Mouse (Mus musculus) forebrain, embryonic 12.5 days (tissue): ENCODE measurements around the gene Rorb. TPM values are rescaled to one million over a fixed set of nuclear protein-coding genes. Genes with fewer than 3 reads are reported as not detected.

ENCODE experiments used
- ATAC-seq: fragments of 200-750 bp; cut with Nextera tagmentation; 2 replicates; pipeline ENCODE4 v1.8.0; 2017; ENCODE audit warnings: moderate TSS enrichment; ENCODE audit not compliant: low FRiP score
- H3K27ac ChIP-seq: fragments of 300-500 bp; sonication (generic); 2 replicates; pipeline ENCODE4 v1.5.1; 2016; ENCODE audit warnings: mild to moderate bottlenecking
- H3K27me3 ChIP-seq: fragments of 300-500 bp; sonication (generic); 2 replicates; pipeline ENCODE4 v1.6.1; 2016; ENCODE audit warnings: mild to moderate bottlenecking
- H3K36me3 ChIP-seq: fragments of 300-500 bp; sonication (generic); replicated peaks from 2 replicates; pipeline ENCODE4 v1.6.1; 2016; ENCODE audit warnings: mild to moderate bottlenecking
- H3K4me1 ChIP-seq: fragments of 300-500 bp; sonication (generic); 2 replicates; pipeline ENCODE4 v1.6.1; 2016
- H3K4me2 ChIP-seq: fragments of 300-500 bp; sonication (generic); 2 replicates; pipeline ENCODE4 v1.6.1; 2016; ENCODE audit warnings: mild to moderate bottlenecking, moderate library complexity
- H3K4me3 ChIP-seq: fragments of 300-500 bp; sonication (generic); replicated peaks from 2 replicates; pipeline ENCODE4 v1.5.1; 2016; ENCODE audit warnings: mild to moderate bottlenecking
- H3K9ac ChIP-seq: fragments of 300-500 bp; sonication (generic); 2 replicates; pipeline ENCODE4 v1.6.1; 2016; ENCODE audit warnings: mild to moderate bottlenecking
- H3K9me3 ChIP-seq: fragments of 300-500 bp; sonication (generic); 2 replicates; pipeline ENCODE4 v1.6.1; 2016
- WGBS: fragments of 180-500 bp; shearing (Covaris S2); methylation state at CpG from one replicate; pipeline ENCODE4 v1.1.7; 2016; 5-methylcytosine and 5-hydroxymethylcytosine counted together
- polyA plus RNA-seq: library from polyadenylated mRNA; unstranded; fragments of >200 nt; fragmentation: Nextera tagmentation; extraction: Ambion mirVana; gene quantifications from 2 replicates; pipeline ENCODE4 v1.2.1, GENCODE M21; 2016

Gene Rorb
- polyA plus RNA-seq, 1 experiment from 2014 or later: 7.1 TPM

DNA sequence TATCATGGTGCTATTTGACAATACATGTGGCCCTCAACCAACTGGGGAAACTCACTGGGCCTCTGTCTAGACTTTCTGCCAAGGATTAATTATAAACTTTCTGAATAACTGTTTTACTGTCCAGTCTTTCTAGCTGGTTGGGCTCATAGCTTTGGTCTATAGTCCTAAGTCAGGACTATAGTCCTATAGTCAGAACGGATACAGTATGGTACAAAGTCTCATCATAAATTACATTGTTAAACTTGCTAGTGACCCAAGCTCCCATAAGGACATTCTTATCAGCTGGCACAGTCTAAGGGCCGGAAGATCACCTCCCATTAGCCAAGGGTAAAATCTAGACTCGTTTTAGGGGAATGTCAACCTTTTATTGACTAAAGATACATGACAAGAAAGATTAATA lies 205.5 kb downstream of the Rorb start:
- Histone ChIP-seq H3K4me3 (no peak overlapping the region), H3K9ac (no peak overlapping the region), H3K4me1 (no peaks in the 10 kb centered on the region), H3K27me3 (no peaks in the 10 kb centered on the region), H3K36me3 (no peaks in the 10 kb centered on the region), H3K9me3 (no peaks in the 10 kb centered on the region), H3K4me2 (no peak overlapping the region), H3K27ac (no peak overlapping the region)
- WGBS: 78% methylated on average over 3 of the region's 3 CpGs
- ATAC-seq: no peak

DNA sequence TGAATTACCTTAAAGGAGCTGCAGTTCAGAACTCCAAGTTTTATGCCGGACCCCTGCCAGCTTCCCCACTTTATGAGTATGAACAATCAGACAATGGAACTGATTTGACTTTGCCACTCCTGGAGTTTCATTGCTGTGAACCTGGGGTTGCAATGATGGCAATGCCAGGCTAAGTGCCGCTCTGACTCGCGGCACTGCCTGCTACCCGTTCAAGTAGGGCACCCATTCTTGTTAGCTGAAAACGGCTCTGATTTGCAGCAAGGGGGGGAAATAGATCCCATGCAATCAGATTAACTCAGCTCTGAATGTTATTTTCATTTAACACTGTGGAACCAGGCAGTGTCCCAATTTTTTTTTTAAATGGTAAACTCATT lies 208.3 kb downstream of the Rorb start:
- Histone ChIP-seq H3K9me3 (no peaks in the 10 kb centered on the region), H3K27ac (no peak overlapping the region), H3K36me3 (no peaks in the 10 kb centered on the region), H3K9ac (no peak overlapping the region), H3K4me2 (no peak overlapping the region), H3K4me1 (peaks cover 3% of the 10 kb centered on the region; the same call in 1 of the 2 replicates), H3K4me3 (no peak overlapping the region), H3K27me3 (no peaks in the 10 kb centered on the region)
- ATAC-seq: no peak
- 80% methylated on average over 6 of the region's 6 CpGs for WGBS

DNA sequence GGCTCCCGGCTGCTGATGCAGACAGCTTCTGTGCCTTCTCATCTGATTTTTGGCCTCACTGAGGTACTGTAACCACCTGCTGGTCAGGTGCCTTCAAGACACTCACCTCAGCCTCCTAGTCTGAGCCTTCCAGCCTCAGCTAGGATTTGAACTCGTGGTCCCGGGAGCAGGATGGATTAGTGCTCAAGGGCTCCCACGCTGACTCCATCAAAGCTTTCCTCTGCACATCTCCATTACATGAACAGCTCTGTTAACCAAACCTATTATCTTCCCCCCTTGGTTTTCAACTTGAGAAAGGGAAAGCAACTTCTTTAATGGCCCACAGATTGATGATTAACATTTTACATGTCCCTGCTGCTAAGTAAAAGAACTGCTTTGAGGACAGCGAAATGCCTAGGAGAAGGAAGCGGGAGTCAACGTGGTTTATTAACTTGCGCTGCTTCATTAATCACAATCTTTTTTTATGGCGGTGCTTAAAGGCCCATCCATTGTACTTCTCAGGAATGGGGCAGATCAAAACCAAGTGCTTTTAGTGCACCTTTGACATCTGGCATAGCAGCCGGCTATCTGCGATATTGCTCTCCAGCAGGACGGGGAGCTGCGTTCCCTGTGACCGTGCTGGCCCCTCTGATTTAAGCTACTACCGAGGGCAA lies 208.8 kb downstream of the Rorb start:
- H3K36me3 ChIP-seq: no peaks in the 10 kb centered on the region
- 74% methylated on average over 15 of the region's 15 CpGs for WGBS
- H3K9ac ChIP-seq: no peak overlapping the region
- H3K4me2 ChIP-seq: no peak overlapping the region
- ATAC-seq: no peak
- no peaks in the 10 kb centered on the region for H3K27me3 ChIP-seq
- H3K4me1 ChIP-seq: peaks cover 3% of the 10 kb centered on the region; the same call in 1 of the 2 replicates
- H3K27ac ChIP-seq: no peak overlapping the region
- H3K4me3 ChIP-seq: no peak overlapping the region
- H3K9me3 ChIP-seq: no peaks in the 10 kb centered on the region

DNA sequence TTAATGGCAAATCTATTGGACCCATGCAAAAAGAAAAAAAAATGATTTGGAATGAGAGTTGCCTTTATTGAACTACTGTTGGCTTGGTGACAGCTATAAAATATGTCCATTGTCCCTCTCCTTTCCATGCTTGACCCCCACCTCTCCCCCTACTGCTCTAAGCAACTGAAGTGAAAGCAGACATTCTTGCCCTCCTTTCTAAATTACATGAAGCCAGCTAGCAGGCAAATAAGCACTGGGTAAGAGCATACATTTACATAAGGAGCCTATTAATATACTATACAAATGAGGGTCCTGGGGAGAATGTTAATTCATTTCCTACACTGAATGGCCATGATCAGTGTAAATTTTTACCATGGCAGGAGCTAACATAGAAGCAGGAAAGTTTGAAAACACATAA lies 212.8 kb downstream of the Rorb start:
- Histone ChIP-seq H3K4me3 (no peak overlapping the region), H3K27ac (no peak overlapping the region), H3K4me1 (peaks cover 3% of the 10 kb centered on the region; the same call in 1 of the 2 replicates), H3K9ac (no peak overlapping the region), H3K36me3 (no peaks in the 10 kb centered on the region), H3K4me2 (no peak overlapping the region), H3K9me3 (no peaks in the 10 kb centered on the region), H3K27me3 (no peaks in the 10 kb centered on the region)
- no peak for ATAC-seq

DNA sequence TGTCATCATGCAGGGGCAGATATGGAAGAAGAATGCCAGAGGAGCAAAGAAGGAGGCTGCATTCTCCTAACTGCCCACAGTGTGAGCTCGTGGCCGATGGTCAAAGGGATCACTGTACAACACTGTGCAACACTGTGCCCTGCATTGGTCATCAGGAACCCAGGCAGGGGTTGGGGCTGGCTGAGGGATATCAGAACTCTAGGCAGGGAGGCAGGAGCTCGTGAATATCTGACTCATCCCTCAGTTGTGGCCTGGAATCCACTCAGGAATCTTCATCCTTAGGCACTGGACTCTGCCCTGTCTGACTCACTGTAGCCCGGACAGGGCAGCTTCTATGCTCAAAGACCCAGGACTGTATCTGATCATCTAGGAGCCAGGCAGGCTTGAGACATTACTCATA lies 220.8 kb downstream of the Rorb start:
- peak; percentile 30; the same call in 1 of the 2 replicates for ATAC-seq
- H3K4me3 ChIP-seq: no peak overlapping the region
- 77% methylated on average over 4 of the region's 4 CpGs for WGBS
- no peaks in the 10 kb centered on the region for H3K9me3 ChIP-seq
- H3K4me2 ChIP-seq: no peak overlapping the region
- peaks cover 18% of the 10 kb centered on the region for H3K4me1 ChIP-seq
- no peak overlapping the region for H3K9ac ChIP-seq
- H3K27ac ChIP-seq: peak overlapping the region; percentile 72; the same call in 1 of the 2 replicates
- H3K27me3 ChIP-seq: no peaks in the 10 kb centered on the region
- no peaks in the 10 kb centered on the region for H3K36me3 ChIP-seq

DNA sequence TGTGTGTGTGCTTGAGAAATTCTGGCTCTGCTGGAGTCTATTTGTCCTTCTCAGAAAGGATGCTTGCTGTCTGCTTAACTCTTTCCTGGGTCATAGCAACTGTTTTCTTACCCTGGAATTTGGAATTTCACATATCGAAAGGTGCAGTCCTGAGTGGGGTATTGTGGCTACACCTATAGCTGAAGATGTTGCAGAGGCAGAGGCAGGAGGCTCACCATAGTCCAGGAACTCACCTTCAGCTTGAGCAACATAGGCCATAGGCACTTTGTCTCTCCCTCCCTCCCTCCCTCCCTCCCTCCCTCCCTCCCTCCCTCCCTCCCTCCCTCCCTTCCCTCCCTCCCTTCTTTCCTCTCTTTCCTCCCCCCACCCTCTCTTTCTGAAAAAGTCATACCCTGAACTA lies 221.4 kb downstream of the Rorb start:
- Histone ChIP-seq H3K4me3 (peak overlapping the region; percentile 31; the same call in 1 of the 2 replicates), H3K9ac (no peak overlapping the region), H3K27me3 (no peaks in the 10 kb centered on the region), H3K27ac (peak overlapping the region; percentile 72), H3K4me2 (peak overlapping the region; percentile 51), H3K4me1 (peaks cover 18% of the 10 kb centered on the region), H3K36me3 (no peaks in the 10 kb centered on the region), H3K9me3 (no peaks in the 10 kb centered on the region)
- ATAC-seq: peak; percentile 54; the same call in 1 of the 2 replicates
- 70% methylated on average over 1 of the region's 1 CpGs for WGBS

DNA sequence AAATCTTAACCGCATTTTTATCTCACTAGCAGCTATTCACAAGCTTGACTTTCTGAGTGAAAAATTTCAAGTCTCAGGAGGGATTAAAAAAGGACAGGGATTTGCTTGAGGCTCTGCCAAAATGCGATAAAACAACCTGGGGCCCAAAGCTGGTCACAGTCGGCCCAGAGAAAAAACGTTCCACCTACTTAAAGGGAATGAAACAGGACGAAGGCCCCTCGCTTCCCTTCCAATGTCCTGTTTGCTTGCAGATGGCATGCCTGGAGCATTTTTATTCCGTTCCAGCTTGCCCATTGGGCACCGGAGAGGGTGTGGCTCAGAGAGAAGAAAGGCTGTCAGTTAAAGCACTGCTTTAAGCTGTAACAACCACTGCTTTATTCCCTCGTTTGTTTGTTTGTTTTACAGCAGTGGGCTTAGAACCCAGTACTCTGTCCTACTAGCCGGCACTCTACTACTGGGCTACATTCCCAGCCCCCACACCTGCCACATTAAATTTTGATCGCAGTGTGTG lies 221.8 kb downstream of the Rorb start:
- peak; percentile 78 for ATAC-seq

DNA sequence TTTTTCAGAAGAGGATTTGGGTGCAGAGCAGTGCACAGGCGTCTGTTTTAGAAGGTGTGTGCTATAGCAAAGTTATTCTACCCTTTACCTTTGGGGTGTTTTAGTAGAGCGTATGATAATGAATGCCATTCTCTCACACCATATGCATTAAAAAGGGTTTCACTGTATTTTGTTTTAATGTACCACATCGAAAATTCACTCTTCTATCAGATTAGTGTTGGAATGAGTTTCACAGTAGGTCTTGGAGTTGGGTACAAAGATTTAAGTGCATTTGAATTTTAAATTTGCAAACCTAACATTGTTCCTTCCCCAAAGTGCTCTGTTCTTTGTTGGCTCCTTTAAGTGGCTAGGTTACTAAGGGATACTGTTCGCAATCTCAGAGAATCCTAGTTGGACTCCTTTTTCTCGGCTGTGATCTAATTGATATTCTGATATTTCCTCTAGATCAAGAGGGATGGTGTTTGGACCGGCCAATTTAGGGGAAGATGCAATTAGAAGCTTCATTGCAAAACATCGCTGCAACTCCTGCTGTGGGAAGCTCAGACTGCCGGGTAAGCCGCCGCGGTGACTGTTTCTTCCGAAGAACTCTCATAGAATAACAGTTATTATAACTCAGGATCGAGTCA lies 222.4 kb downstream of the Rorb start:
- H3K9me3 ChIP-seq: no peaks in the 10 kb centered on the region
- 6% methylated on average over 13 of the region's 13 CpGs for WGBS
- peak overlapping the region; percentile 72 for H3K27ac ChIP-seq
- H3K9ac ChIP-seq: 0 out of 2 replicates have a peak overlapping the region, but pooled peaks have one; percentile 36
- H3K36me3 ChIP-seq: no peaks in the 10 kb centered on the region
- H3K4me2 ChIP-seq: peak overlapping the region; percentile 51
- H3K27me3 ChIP-seq: no peaks in the 10 kb centered on the region
- peak overlapping the region; percentile 31 for H3K4me3 ChIP-seq
- H3K4me1 ChIP-seq: peaks cover 18% of the 10 kb centered on the region
- ATAC-seq: peak; percentile 74

More for the DNA sequence above, 221.8 kb downstream of the Rorb start:
- 3% methylated on average over 11 of the region's 11 CpGs for WGBS
- Histone ChIP-seq H3K4me2 (peak overlapping the region; percentile 51), H3K27ac (peak overlapping the region; percentile 72), H3K9me3 (no peaks in the 10 kb centered on the region), H3K4me1 (peaks cover 18% of the 10 kb centered on the region), H3K9ac (0 out of 2 replicates have a peak overlapping the region, but pooled peaks have one; percentile 36), H3K27me3 (no peaks in the 10 kb centered on the region), H3K36me3 (no peaks in the 10 kb centered on the region), H3K4me3 (peak overlapping the region; percentile 31)

DNA sequence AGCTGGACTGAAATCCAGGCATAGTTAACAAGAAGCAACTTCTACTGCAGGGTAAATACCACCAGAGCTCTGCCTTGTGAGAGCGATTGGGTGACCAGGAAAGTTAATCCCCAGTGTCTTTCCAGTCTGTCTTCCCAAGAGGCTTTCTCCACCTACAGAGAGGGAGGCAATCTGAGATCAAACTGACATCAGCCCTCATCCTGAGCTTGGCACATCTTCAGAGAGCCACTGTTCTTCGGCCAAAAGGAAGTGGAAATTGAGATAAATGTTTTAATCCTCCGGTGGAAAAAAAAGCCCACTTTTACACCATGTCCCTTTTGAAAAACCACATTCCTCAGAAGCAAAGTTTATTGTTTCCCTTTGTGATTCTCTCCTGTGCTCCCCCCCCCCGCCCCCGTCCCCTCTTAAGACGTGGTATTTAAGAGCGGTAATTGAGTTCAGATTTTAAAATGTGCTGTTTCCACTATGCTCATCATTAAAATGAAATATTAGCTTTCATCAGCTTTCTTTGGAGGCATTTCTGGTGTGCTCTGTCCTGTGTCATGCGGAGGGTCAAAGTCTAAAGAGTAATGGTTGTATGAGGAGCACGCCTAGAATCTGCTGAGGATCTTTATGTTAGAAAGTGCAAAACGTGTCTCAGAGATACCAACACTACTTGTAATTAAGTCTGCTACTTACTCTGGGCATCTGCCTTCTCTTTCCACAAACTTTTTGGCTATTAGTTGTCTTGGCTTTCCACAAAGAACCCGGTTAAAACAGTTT lies 223.2 kb downstream of the Rorb start:
- Histone ChIP-seq H3K36me3 (no peaks in the 10 kb centered on the region), H3K27me3 (no peaks in the 10 kb centered on the region), H3K9me3 (no peaks in the 10 kb centered on the region), H3K4me3 (no peak overlapping the region), H3K9ac (no peak overlapping the region), H3K4me1 (peaks cover 18% of the 10 kb centered on the region), H3K27ac (peak overlapping the region; percentile 27; the same call in 1 of the 2 replicates), H3K4me2 (peak overlapping the region; percentile 51; the same call in 1 of the 2 replicates)
- ATAC-seq: no peak
- WGBS: 39% methylated on average over 11 of the region's 11 CpGs

DNA sequence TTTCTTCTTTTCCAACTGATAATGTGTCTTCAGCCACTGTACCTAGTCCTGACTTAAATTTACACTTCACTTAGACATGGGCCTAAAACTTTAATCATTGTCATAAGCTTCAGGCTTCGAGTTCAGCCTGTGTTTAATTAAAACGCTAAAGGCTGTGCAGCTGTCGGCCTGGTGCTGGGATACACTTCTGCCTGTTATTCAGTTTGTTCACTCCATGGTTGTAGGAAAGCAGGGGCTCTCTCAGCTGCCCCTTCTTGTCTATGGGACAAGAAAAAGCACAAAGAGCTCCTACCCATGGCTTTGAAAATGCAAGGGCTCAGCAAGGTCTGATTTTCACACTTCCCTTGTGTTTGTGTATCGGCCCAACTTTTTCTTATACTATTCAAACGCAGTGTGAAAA lies 229.8 kb downstream of the Rorb start:
- H3K4me2 ChIP-seq: no peak overlapping the region
- no peaks in the 10 kb centered on the region for H3K36me3 ChIP-seq
- H3K4me3 ChIP-seq: no peak overlapping the region
- no peak; the same call in 1 of the 2 replicates for ATAC-seq
- H3K9ac ChIP-seq: no peak overlapping the region
- H3K27ac ChIP-seq: no peak overlapping the region
- H3K27me3 ChIP-seq: no peaks in the 10 kb centered on the region
- WGBS: 46% methylated on average over 5 of the region's 5 CpGs
- no peaks in the 10 kb centered on the region for H3K9me3 ChIP-seq
- peaks cover 5% of the 10 kb centered on the region for H3K4me1 ChIP-seq
